Comparison of ENCODE assay signal across 8 mouse cellular contexts in genomic region chrX:13846653-13847501, GRCm38 (mm10). TPM values are rescaled to one million over a fixed set of nuclear protein-coding genes. Genes with fewer than 3 reads are reported as not detected.
A peak's percentile ranks its signal among the peaks of the same experiment; 100 is the strongest.
DNase-seq lines count a peak whose midpoint lies in the region; ATAC-seq and TF ChIP-seq lines count a peak whose summit lies in the region.

No protein-coding gene starts in this region.

- no peaks in the 10 kb centered on the region for H3K36me3 ChIP-seq in CH12.LX (replicated peaks in 1 of 2; ENCODE audit: control insufficient read depth in 1 of 2, insufficient read depth in 1 of 2, low read length in 1 of 2)
- H3K36me3 ChIP-seq in forebrain, embryonic 10.5 days (replicated peaks) = no peaks in the 10 kb centered on the region
- no peaks in the 10 kb centered on the region for H3K36me3 ChIP-seq in heart, embryonic 15.5 days
- H3K36me3 ChIP-seq in liver, embryonic 14.5 days (replicated peaks; ENCODE audit: control insufficient read depth, insufficient read depth, low read depth) = no peaks in the 10 kb centered on the region
- H3K36me3 ChIP-seq in stomach, embryonic 15.5 days = no peaks in the 10 kb centered on the region

- WGBS in forebrain, embryonic 10.5 days = 22% methylated on average over 50 of the region's 59 CpGs
- WGBS in heart, embryonic 15.5 days = 9% methylated on average over 40 of the region's 59 CpGs
- 10% methylated on average over 54 of the region's 59 CpGs for WGBS in liver, embryonic 14.5 days (ENCODE audit: insufficient replicate concordance)
- 18% methylated on average over 40 of the region's 59 CpGs for WGBS in stomach, embryonic 15.5 days

- no peak; a peak in 1 of 4 replicates for TF ChIP-seq CTCF in CH12.LX (conservative IDR thresholded peaks at IDR 0.05 in 1 of 2, IDR thresholded peaks at IDR 0.05 in 1 of 2; ENCODE audit: low read depth in 2 of 2, low read length in 2 of 2)
- peak; percentile 36 for TF ChIP-seq CTCF in liver, embryonic 14.5 days (IDR thresholded peaks at IDR 0.05; ENCODE audit: low read depth)

- TF ChIP-seq RAD21 in CH12.LX (IDR thresholded peaks at IDR 0.05; ENCODE audit: low read depth, low read length) = no peak

- H3K79me2 ChIP-seq in CH12.LX (replicated peaks; ENCODE audit: control insufficient read depth, extremely low read depth, insufficient read depth, poor library complexity, severe bottlenecking) = no peaks in the 10 kb centered on the region

- peak; percentile 58; the same call in 1 of the 2 replicates for TF ChIP-seq POLR2A in CH12.LX (IDR thresholded peaks at IDR 0.05; ENCODE audit: low read depth, low read length)

- peak overlapping the region in 2 of 3 experiments; percentile 20 to 68 for H3K4me3 ChIP-seq in CH12.LX (replicated peaks in 1 of 3; ENCODE audit: low read depth in 2 of 3, low read length in 2 of 3, poor library complexity in 1 of 3)
- H3K4me3 ChIP-seq in forebrain, embryonic 10.5 days = peak overlapping the region; percentile 65
- peak overlapping the region; percentile 67 for H3K4me3 ChIP-seq in heart, embryonic 15.5 days
- peak overlapping the region; percentile 63 to 77 for H3K4me3 ChIP-seq in liver, embryonic 14.5 days (ENCODE audit: insufficient read depth in 1 of 2, low read depth in 2 of 2, low read length in 2 of 2)
- peak overlapping the region; percentile 55 for H3K4me3 ChIP-seq in stomach, embryonic 15.5 days (replicated peaks)

- in situ Hi-C loops in CH12.LX (cut with MboI; ENCODE audit: low pct_ligation_motif_present, low pct_unique_long_range_greater_than_20kb, low sequenced_read_pairs) = no loop called here

- dilution Hi-C loops in CH12.LX (cut with MboI; ENCODE audit: extremely low pct_ligation_motif_present, extremely low pct_unique_long_range_greater_than_20kb, low sequenced_read_pairs) = no loop called here

- DNase-seq in CH12.LX (ENCODE audit: extremely low read depth) = no peak
- DNase-seq in c-Kit-positive CD71-positive TER-119-negative erythroid progenitor cells, embryonic 14.5 days (ENCODE audit: low read depth) = peak; percentile 60
- DNase-seq in forebrain, embryonic 10.5 days (ENCODE audit: extremely low spot score, low spot score) = peak; percentile 82
- DNase-seq in kidney, postnatal 25 days = peak; percentile 85 to 95
- DNase-seq in liver, embryonic 14.5 days (ENCODE audit: low read depth in 3 of 3, low spot score in 3 of 3) = peak; percentile 61 to 73 (median 66)
- peak; percentile 77 for DNase-seq in neural tube, embryonic 10.5 days (ENCODE audit: extremely low spot score, low spot score)

- peak; percentile 93 for ATAC-seq in heart, embryonic 15.5 days (replicated peaks; ENCODE audit: insufficient number of reproducible peaks, insufficient read depth, low FRiP score, low read depth)
- peak; percentile 90 for ATAC-seq in liver, embryonic 14.5 days (ENCODE audit: insufficient read depth)
- ATAC-seq in stomach, embryonic 15.5 days (ENCODE audit: insufficient read depth, low FRiP score, low read depth) = peak; percentile 93

- peaks cover 6% of the 10 kb centered on the region for H3K9me3 ChIP-seq in CH12.LX (replicated peaks; ENCODE audit: low read length)
- no peaks in the 10 kb centered on the region; the same call in 1 of the 2 replicates for H3K9me3 ChIP-seq in forebrain, embryonic 10.5 days
- no peaks in the 10 kb centered on the region for H3K9me3 ChIP-seq in heart, embryonic 15.5 days (replicated peaks)
- H3K9me3 ChIP-seq in liver, embryonic 14.5 days (ENCODE audit: control insufficient read depth, low read length) = no peaks in the 10 kb centered on the region
- H3K9me3 ChIP-seq in stomach, embryonic 15.5 days = no peaks in the 10 kb centered on the region

- H3K4me1 ChIP-seq in CH12.LX (ENCODE audit: control insufficient read depth in 1 of 2, insufficient read depth in 2 of 2) = no peaks in the 10 kb centered on the region
- H3K4me1 ChIP-seq in forebrain, embryonic 10.5 days = no peaks in the 10 kb centered on the region
- H3K4me1 ChIP-seq in heart, embryonic 15.5 days (replicated peaks) = no peaks in the 10 kb centered on the region
- peaks cover 0 to 2% of the 10 kb centered on the region in 2 experiments; a peak in 1 of 4 replicates for H3K4me1 ChIP-seq in liver, embryonic 14.5 days (replicated peaks; ENCODE audit: control insufficient read depth in 2 of 2, insufficient read depth in 2 of 2, low read length in 1 of 2)
- no peaks in the 10 kb centered on the region for H3K4me1 ChIP-seq in stomach, embryonic 15.5 days

- no peak for TF ChIP-seq EP300 in CH12.LX (IDR thresholded peaks at IDR 0.05; ENCODE audit: low read length)
- TF ChIP-seq EP300 in liver, embryonic 14.5 days (IDR thresholded peaks at IDR 0.05; ENCODE audit: low read depth) = no peak

- H3K4me2 ChIP-seq in CH12.LX (ENCODE audit: insufficient read depth, low read depth, poor library complexity, severe bottlenecking) = peak overlapping the region; percentile 57
- peak overlapping the region; percentile 68 for H3K4me2 ChIP-seq in heart, embryonic 15.5 days
- peak overlapping the region; percentile 80 for H3K4me2 ChIP-seq in liver, embryonic 14.5 days (ENCODE audit: low read depth)
- H3K4me2 ChIP-seq in stomach, embryonic 15.5 days = peak overlapping the region; percentile 48

- peak overlapping the region; percentile 56 for H3K27ac ChIP-seq in CH12.LX (ENCODE audit: insufficient read depth, low read depth)
- H3K27ac ChIP-seq in forebrain, embryonic 10.5 days = peak overlapping the region; percentile 92
- peak overlapping the region; percentile 85 for H3K27ac ChIP-seq in heart, embryonic 15.5 days
- H3K27ac ChIP-seq in liver, embryonic 14.5 days = no peak overlapping the region
- peak overlapping the region; percentile 83 for H3K27ac ChIP-seq in stomach, embryonic 15.5 days

- H3K27me3 ChIP-seq in CH12.LX (replicated peaks) = no peaks in the 10 kb centered on the region
- H3K27me3 ChIP-seq in forebrain, embryonic 10.5 days (ENCODE audit: poor library complexity, severe bottlenecking) = no peaks in the 10 kb centered on the region
- H3K27me3 ChIP-seq in heart, embryonic 15.5 days = no peaks in the 10 kb centered on the region
- H3K27me3 ChIP-seq in liver, embryonic 14.5 days (ENCODE audit: control insufficient read depth, insufficient read depth, low read length) = no peaks in the 10 kb centered on the region; the same call in 1 of the 2 replicates
- H3K27me3 ChIP-seq in stomach, embryonic 15.5 days (replicated peaks) = no peaks in the 10 kb centered on the region

- peak overlapping the region; percentile 63; the same call in 1 of the 2 replicates for H3K9ac ChIP-seq in CH12.LX (ENCODE audit: insufficient read depth, low read depth)
- H3K9ac ChIP-seq in heart, embryonic 15.5 days = peak overlapping the region; percentile 75
- peak overlapping the region; percentile 60 for H3K9ac ChIP-seq in liver, embryonic 14.5 days (replicated peaks)
- no peak overlapping the region for H3K9ac ChIP-seq in stomach, embryonic 15.5 days

TF ChIP-seq in CH12.LX, 34 proteins besides CTCF, POLR2A, EP300 and RAD21:
- TF ChIP-seq GABPA (IDR thresholded peaks at IDR 0.05; ENCODE audit: insufficient replicate concordance, low read depth, low read length) (no peak), KAT2A (IDR thresholded peaks at IDR 0.05; ENCODE audit: insufficient replicate concordance, low read length) (no peak), ZNF384 (IDR thresholded peaks at IDR 0.05; ENCODE audit: low read depth, low read length) (peak; percentile 90), RCOR1 (conservative IDR thresholded peaks at IDR 0.05; ENCODE audit: low read depth, low read length) (no peak), SIN3A (IDR thresholded peaks at IDR 0.05; ENCODE audit: low read length) (no peak), USF2 (conservative IDR thresholded peaks at IDR 0.05; ENCODE audit: low read depth, low read length) (no peak), MAFK (IDR thresholded peaks at IDR 0.05; ENCODE audit: insufficient replicate concordance, low read length) (no peak), MXI1 (IDR thresholded peaks at IDR 0.05; ENCODE audit: low read depth, low read length) (no peak), NRF1 (IDR thresholded peaks at IDR 0.05; ENCODE audit: low read depth, low read length) (peak; percentile 80), ZC3H11A (IDR thresholded peaks at IDR 0.05; ENCODE audit: low read depth, low read length) (no peak), SMC3 (IDR thresholded peaks at IDR 0.05; ENCODE audit: low read depth, low read length) (no peak), PAX5 (IDR thresholded peaks at IDR 0.05; ENCODE audit: low read length) (no peak), IRF4 (IDR thresholded peaks at IDR 0.05; ENCODE audit: low read depth, low read length) (no peak), UBTF (IDR thresholded peaks at IDR 0.05; ENCODE audit: low read depth, low read length) (no peak), TBP (conservative IDR thresholded peaks at IDR 0.05; ENCODE audit: low read depth, low read length) (no peak), ELF1 (IDR thresholded peaks at IDR 0.05; ENCODE audit: low read depth, low read length) (peak; percentile 67), ZMIZ1 (IDR thresholded peaks at IDR 0.05; ENCODE audit: low read depth, low read length) (no peak), CHD1 (IDR thresholded peaks at IDR 0.05; ENCODE audit: low read depth, low read length) (no peak), E2F4 (IDR thresholded peaks at IDR 0.05; ENCODE audit: insufficient replicate concordance, low read depth, low read length) (no peak), JUN (IDR thresholded peaks at IDR 0.05; ENCODE audit: insufficient read depth, low read depth, low read length) (no peak), POLR2AphosphoS2 (IDR thresholded peaks at IDR 0.05; ENCODE audit: low read depth, low read length) (no peak), CHD2 (IDR thresholded peaks at IDR 0.05; ENCODE audit: low read length) (no peak), ETS1 (conservative IDR thresholded peaks at IDR 0.05; ENCODE audit: low read depth, low read length) (no peak), USF1 (IDR thresholded peaks at IDR 0.05; ENCODE audit: low read depth, low read length) (no peak), MAX (IDR thresholded peaks at IDR 0.05; ENCODE audit: low read length) (no peak), TCF12 (IDR thresholded peaks at IDR 0.05; ENCODE audit: low read depth, low read length) (no peak)
TF ChIP-seq in CH12.LX: peak in this region for 3.

RNA-seq across cellular contexts. Expression of gene Cask, which starts 4.3 kb away (rescaled TPM):
- 4.0 and 5.0 TPM in 2 replicates for total RNA-seq in CH12.LX (2012; rRNA removed)
- 0.40 and 1.0 TPM in 2 replicates for total RNA-seq in CH12.LX (2014; rRNA removed)
- 0.49 and 1.3 TPM in 2 replicates for polyA plus RNA-seq in CH12.LX (2012; ENCODE audit: insufficient read length, low read depth)
- polyA plus RNA-seq in forebrain, embryonic 10.5 days (2016; fragmentation: Nextera tagmentation; extraction: Ambion mirVana) = 11.6 and 12.3 TPM in 2 replicates
- polyA plus RNA-seq in heart, embryonic 15.5 days (2015; fragmentation: Nextera tagmentation; extraction: Ambion mirVana) = 6.1 and 6.9 TPM in 2 replicates
- 0.87 and 1.6 TPM in 2 replicates for polyA plus RNA-seq in liver, embryonic 14.5 days (2012; rRNA removed)
- polyA plus RNA-seq in liver, embryonic 14.5 days (2014; fragmentation: Nextera tagmentation; extraction: Ambion mirVana) = 1.5 TPM in 2 replicates
- 16.4 and 17.5 TPM in 2 replicates for polyA plus RNA-seq in stomach, embryonic 15.5 days (2015; fragmentation: Nextera tagmentation; extraction: Ambion mirVana)
